Mouse (Mus musculus): Measurements from ENCODE around the gene Klhdc8b.

DNA sequence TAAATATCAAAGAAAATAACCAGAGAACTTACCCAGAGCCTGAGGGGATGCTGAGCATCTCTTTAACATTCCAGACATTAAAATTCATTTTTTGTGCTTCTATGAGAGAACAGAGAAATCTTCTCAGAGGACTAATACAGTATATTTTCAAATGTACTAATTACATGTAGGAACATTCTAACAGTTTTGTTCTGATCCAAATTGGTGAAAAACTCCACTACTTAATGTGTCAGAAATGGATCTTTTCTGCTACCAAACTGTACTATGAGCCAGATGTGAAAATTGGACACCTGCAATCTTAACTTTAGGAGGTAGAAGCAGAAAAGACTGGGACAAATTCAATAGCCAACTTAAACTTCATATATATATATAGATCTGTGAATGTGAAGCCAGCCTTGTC is 33.0 kb downstream of the Klhdc8b start, which contains the start of gene Ccdc36:
- TF ChIP-seq CTCF (IDR thresholded peaks at IDR 0.05; ENCODE audit: borderline replicate concordance, control insufficient read depth, extremely low read depth, insufficient read depth, low read length, poor library complexity) (no peak), POLR2A (IDR thresholded peaks at IDR 0.05; ENCODE audit: control insufficient read depth, extremely low read depth, insufficient read depth, low read length, poor library complexity) (no peak)

Data from thymus, adult 2 months (tissue).